Mouse (Mus musculus) neutrophil, adult 5-6 weeks (primary cell): ENCODE results near the gene Kalrn. TPM values are rescaled to one million over a fixed set of nuclear protein-coding genes. Genes with fewer than 3 reads are reported as not detected.
"Not testable (repeated sequence)": the region's sequence is repeated elsewhere in the genome, so short reads cannot be mapped to it uniquely, and the experiment has no call there.

Source experiments
- ATAC-seq: fragments of 151-379, 151-347 bp; 2 replicates; pipeline ENCODE4 v1.8.0; 2017; ENCODE audit warnings: mild to moderate bottlenecking, moderate TSS enrichment; ENCODE audit not compliant: insufficient number of reproducible peaks, poor library complexity, low FRiP score, severe bottlenecking; ENCODE audit errors: extremely low read depth
- total RNA-seq: library from RNA; stranded (forward); fragments of 200-1000 nt; gene quantifications from 2 replicates; pipeline ENCODE4 v1.2.3, GENCODE M21; 2017

Gene Kalrn
- total RNA-seq, 1 experiment from 2014 or later = 6.1 TPM

GRCm38 (mm10) chr16:34081683-34082438, 491.5 kb downstream of the Kalrn start:
- no peak for ATAC-seq

- not testable (repeated sequence) for ATAC-seq
Measured at GRCm38 (mm10) chr16:34081314-34081682, 492.0 kb downstream of the Kalrn start.

- ATAC-seq = no peak
Measured at GRCm38 (mm10) chr16:34080818-34081217, 492.5 kb downstream of the Kalrn start.

- ATAC-seq = no peak
Measured at GRCm38 (mm10) chr16:34079511-34079910, 493.8 kb downstream of the Kalrn start.

- no peak for ATAC-seq
Measured at GRCm38 (mm10) chr16:34078732-34079131, 494.6 kb downstream of the Kalrn start.

GRCm38 (mm10) chr16:34076101-34076500, 497.2 kb downstream of the Kalrn start:
- ATAC-seq = no peak

- no peak for ATAC-seq
Measured at GRCm38 (mm10) chr16:34073930-34074329, 499.4 kb downstream of the Kalrn start.

- ATAC-seq = no peak
Measured at GRCm38 (mm10) chr16:34072136-34072535, 501.2 kb downstream of the Kalrn start.

GRCm38 (mm10) chr16:34071223-34071825, 502.0 kb downstream of the Kalrn start:
- no peak for ATAC-seq

- ATAC-seq = no peak
Measured at GRCm38 (mm10) chr16:34069481-34069880, 503.9 kb downstream of the Kalrn start.

- ATAC-seq = no peak
Measured at GRCm38 (mm10) chr16:34066922-34067321, 506.4 kb downstream of the Kalrn start.

GRCm38 (mm10) chr16:34066376-34066775, 507.0 kb downstream of the Kalrn start:
- no peak for ATAC-seq

- ATAC-seq = no peak
Measured at GRCm38 (mm10) chr16:34063313-34063712, 510.0 kb downstream of the Kalrn start.

GRCm38 (mm10) chr16:34061661-34062060, 511.7 kb downstream of the Kalrn start:
- ATAC-seq = no peak

GRCm38 (mm10) chr16:34058611-34059010, 514.7 kb downstream of the Kalrn start:
- ATAC-seq = no peak

GRCm38 (mm10) chr16:34057464-34057863, 515.9 kb downstream of the Kalrn start:
- no peak for ATAC-seq

- no peak for ATAC-seq
Measured at GRCm38 (mm10) chr16:34056418-34057111, 516.8 kb downstream of the Kalrn start.

- no peak for ATAC-seq
Measured at GRCm38 (mm10) chr16:34050090-34050489, 523.2 kb downstream of the Kalrn start.

- ATAC-seq = no peak
Measured at GRCm38 (mm10) chr16:34049361-34049760, 524.0 kb downstream of the Kalrn start.

- ATAC-seq = no peak
Measured at GRCm38 (mm10) chr16:34048232-34048631, 525.1 kb downstream of the Kalrn start.
